Comparison of ENCODE assay signal across 8 mouse cellular contexts in the genomic region with DNA sequence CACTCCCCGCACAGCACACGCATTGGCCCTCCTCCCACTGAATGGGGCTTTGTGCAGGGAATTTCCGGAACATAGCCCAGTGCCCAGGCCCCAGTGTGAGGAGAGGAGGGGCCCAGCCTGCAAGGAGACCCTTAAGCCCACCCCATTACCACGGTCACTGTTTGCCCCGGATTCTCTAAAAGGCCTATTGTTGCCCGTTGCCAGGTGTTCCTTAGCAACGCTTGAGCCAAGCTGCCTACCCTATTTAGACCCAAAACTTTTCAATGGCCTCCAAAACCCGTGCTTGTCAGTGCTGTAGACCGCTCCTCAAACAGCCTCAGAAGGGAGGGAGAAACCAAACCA. TPM values are rescaled to one million over a fixed set of nuclear protein-coding genes. Genes with fewer than 3 reads are reported as not detected.
DNase-seq lines count a peak whose midpoint lies in the region; ATAC-seq and TF ChIP-seq lines count a peak whose summit lies in the region.

No protein-coding gene starts in this region.

- H3K27ac ChIP-seq in heart, embryonic 15.5 days = no peak overlapping the region
- peak overlapping the region; percentile 79 for H3K27ac ChIP-seq in forebrain, embryonic 11.5 days (ENCODE audit: low read depth, low read length)
- no peak overlapping the region for H3K27ac ChIP-seq in midbrain, postnatal 0 days (ENCODE audit: low read depth, low read length)
- no peak overlapping the region for H3K27ac ChIP-seq in liver, embryonic 11.5 days (ENCODE audit: low read depth, low read length)

- H3K9ac ChIP-seq in heart, embryonic 15.5 days = no peak overlapping the region
- no peak overlapping the region for H3K9ac ChIP-seq in forebrain, embryonic 11.5 days (ENCODE audit: low read length)
- no peak overlapping the region for H3K9ac ChIP-seq in midbrain, postnatal 0 days (replicated peaks; ENCODE audit: low read length, poor library complexity, severe bottlenecking)
- no peak overlapping the region for H3K9ac ChIP-seq in liver, embryonic 11.5 days (ENCODE audit: low read depth, low read length)

- intact Hi-C loops in heart, postnatal 10 days (cut with DNase I) = no loop called here

- H3K9me3 ChIP-seq in heart, embryonic 15.5 days (replicated peaks) = no peaks in the 10 kb centered on the region
- H3K9me3 ChIP-seq in forebrain, embryonic 11.5 days (ENCODE audit: control insufficient read depth, low read length) = no peaks in the 10 kb centered on the region; the same call in 1 of the 2 replicates
- H3K9me3 ChIP-seq in midbrain, postnatal 0 days (ENCODE audit: low read length) = no peaks in the 10 kb centered on the region
- H3K9me3 ChIP-seq in liver, embryonic 11.5 days (ENCODE audit: control insufficient read depth, low read length) = no peaks in the 10 kb centered on the region

- no peak for DNase-seq in heart, postnatal 10 days
- peak; percentile 93 for DNase-seq in forebrain, embryonic 11.5 days (ENCODE audit: low spot score)
- DNase-seq in layer of hippocampus, postnatal 10 days (ENCODE audit: low spot score in 2 of 2) = peak; percentile 61 to 73
- DNase-seq in midbrain, postnatal 0 days (ENCODE audit: low spot score) = peak; percentile 91
- DNase-seq in liver, embryonic 11.5 days (ENCODE audit: low spot score) = no peak
- DNase-seq in spleen, adult 12 weeks (ENCODE audit: low spot score) = no peak
- no peak for DNase-seq in adrenal gland, adult (ENCODE audit: inconsistent age in 2 of 2, low spot score in 1 of 2)

- no peak for ATAC-seq in heart, embryonic 15.5 days (replicated peaks; ENCODE audit: insufficient number of reproducible peaks, insufficient read depth, low FRiP score, low read depth)
- ATAC-seq in forebrain, embryonic 11.5 days (replicated peaks; ENCODE audit: low FRiP score) = peak; percentile 99
- peak; percentile 96 for ATAC-seq in midbrain, postnatal 0 days (ENCODE audit: low FRiP score)
- ATAC-seq in liver, embryonic 11.5 days (replicated peaks; ENCODE audit: low FRiP score) = no peak

- H3K4me1 ChIP-seq in heart, embryonic 15.5 days (replicated peaks) = no peaks in the 10 kb centered on the region
- peaks cover 11% of the 10 kb centered on the region for H3K4me1 ChIP-seq in forebrain, embryonic 11.5 days (replicated peaks; ENCODE audit: control insufficient read depth, insufficient read depth, low read length)
- peaks cover 2% of the 10 kb centered on the region; the same call in 1 of the 2 replicates for H3K4me1 ChIP-seq in midbrain, postnatal 0 days (ENCODE audit: insufficient read depth, low read length)
- H3K4me1 ChIP-seq in liver, embryonic 11.5 days (replicated peaks; ENCODE audit: control insufficient read depth, insufficient read depth, low read length) = no peaks in the 10 kb centered on the region

- H3K4me2 ChIP-seq in heart, embryonic 15.5 days = 0 out of 2 replicates have a peak overlapping the region, but pooled peaks have one; percentile 21
- H3K4me2 ChIP-seq in forebrain, embryonic 11.5 days (ENCODE audit: low read depth, low read length, severe bottlenecking) = peak overlapping the region; percentile 34; the same call in 1 of the 2 replicates
- peak overlapping the region; percentile 42 for H3K4me2 ChIP-seq in midbrain, postnatal 0 days (ENCODE audit: low read depth, low read length, poor library complexity, severe bottlenecking)
- no peak overlapping the region for H3K4me2 ChIP-seq in liver, embryonic 11.5 days

- H3K27me3 ChIP-seq in heart, embryonic 15.5 days = no peaks in the 10 kb centered on the region; the same call in 1 of the 2 replicates
- H3K27me3 ChIP-seq in forebrain, embryonic 11.5 days (ENCODE audit: control insufficient read depth, insufficient read depth, low read length) = no peaks in the 10 kb centered on the region
- H3K27me3 ChIP-seq in midbrain, postnatal 0 days (ENCODE audit: insufficient read depth, low read length) = no peaks in the 10 kb centered on the region
- no peaks in the 10 kb centered on the region for H3K27me3 ChIP-seq in liver, embryonic 11.5 days (replicated peaks; ENCODE audit: control insufficient read depth, insufficient read depth, low read length)

- H3K4me3 ChIP-seq in heart, embryonic 15.5 days = no peak overlapping the region
- H3K4me3 ChIP-seq in forebrain, embryonic 11.5 days (ENCODE audit: low read depth, low read length) = no peak overlapping the region
- H3K4me3 ChIP-seq in midbrain, postnatal 0 days (ENCODE audit: low read depth, low read length) = peak overlapping the region; percentile 15; the same call in 1 of the 2 replicates
- no peak overlapping the region for H3K4me3 ChIP-seq in liver, embryonic 11.5 days (ENCODE audit: low read depth, low read length)

- no peak for TF ChIP-seq CTCF in midbrain, postnatal 0 days (IDR thresholded peaks at IDR 0.05)

- 8% methylated on average over 9 of the region's 9 CpGs for WGBS in heart, embryonic 15.5 days
- 1% methylated on average over 9 of the region's 9 CpGs for WGBS in forebrain, embryonic 11.5 days
- WGBS in midbrain, postnatal 0 days = 3% methylated on average over 9 of the region's 9 CpGs
- WGBS in liver, embryonic 11.5 days = 5% methylated on average over 9 of the region's 9 CpGs

- no peaks in the 10 kb centered on the region for H3K36me3 ChIP-seq in heart, embryonic 15.5 days
- H3K36me3 ChIP-seq in forebrain, embryonic 11.5 days (ENCODE audit: control insufficient read depth, insufficient read depth, low read length) = no peaks in the 10 kb centered on the region
- no peaks in the 10 kb centered on the region for H3K36me3 ChIP-seq in midbrain, postnatal 0 days (ENCODE audit: insufficient read depth, low read length)
- no peaks in the 10 kb centered on the region for H3K36me3 ChIP-seq in liver, embryonic 11.5 days (ENCODE audit: control insufficient read depth, insufficient read depth, low read length)

RNA-seq across cellular contexts. Expression of gene Ascl1, which starts 45.7 kb away (rescaled TPM):
- 0.15 and 0.95 TPM in 2 replicates for polyA plus RNA-seq in heart, embryonic 15.5 days (2015; fragmentation: Nextera tagmentation; extraction: Ambion mirVana)
- not detected for total RNA-seq in heart, postnatal 10 days (2021)
- polyA plus RNA-seq in forebrain, embryonic 11.5 days (2014; fragmentation: Nextera tagmentation; extraction: Ambion mirVana) = 60.6 and 69.9 TPM in 2 replicates
- 10 to 100 TPM; 11.2 to 11.5 TPM for total RNA-seq in layer of hippocampus, postnatal 10 days (2021)
- total RNA-seq in midbrain, postnatal 0 days (2014; rRNA removed) = 9.2 and 16.3 TPM in 2 replicates
- 2.5 and 2.8 TPM in 2 replicates for polyA plus RNA-seq in midbrain, postnatal 0 days (2015; fragmentation: Nextera tagmentation; extraction: Ambion mirVana)
- polyA plus RNA-seq in liver, embryonic 11.5 days (2014; fragmentation: Nextera tagmentation; extraction: Ambion mirVana) = 0.78 and 0.91 TPM in 2 replicates

Comparison
In these comparisons a context has a peak if more than half of its experiments do, and no peak if none do; other contexts are left out.
1. ATAC-seq: peak in forebrain, embryonic 11.5 days (single experiment) and midbrain, postnatal 0 days (single experiment); none in heart, embryonic 15.5 days (single experiment) and liver, embryonic 11.5 days (single experiment).
2. DNase-seq: peak in forebrain, embryonic 11.5 days (single experiment), layer of hippocampus, postnatal 10 days (2 of 2) and midbrain, postnatal 0 days (single experiment); none in heart, postnatal 10 days (0 of 2), liver, embryonic 11.5 days (single experiment), spleen, adult 12 weeks (single experiment) and adrenal gland, adult (0 of 2).
3. RNA of gene Ascl1, which starts 45.7 kb away (polyA plus RNA-seq): 60.6 to 69.9 TPM in forebrain, embryonic 11.5 days; 2.5 to 2.8 TPM in midbrain, postnatal 0 days, 0.78 to 0.91 TPM in liver, embryonic 11.5 days and 0.15 to 0.95 TPM in heart, embryonic 15.5 days; every median in the first group is over 10 times any median in the second.